Mouse (Mus musculus) midbrain, embryonic 14.5 days (tissue): ENCODE data around the gene Max. TPM values are rescaled to one million over a fixed set of nuclear protein-coding genes. Genes with fewer than 3 reads are reported as not detected.

ENCODE experiments used
- ATAC-seq: fragments of 200-750 bp; cut with Nextera tagmentation; 2 replicates; pipeline ENCODE4 v1.8.0; 2017; ENCODE audit warnings: moderate number of reproducible peaks, moderate library complexity; ENCODE audit not compliant: low FRiP score, low TSS enrichment
- DNase-seq: peaks from one replicate; pipeline ENCODE4 v3.0.0-alpha.2; 2015
- H3K27ac ChIP-seq: fragments of 300-500 bp; sonication (generic); replicated peaks from 2 replicates; pipeline ENCODE4 v1.5.1; 2014; ENCODE audit warnings: mild to moderate bottlenecking, low read depth, low read length, moderate library complexity
- H3K27me3 ChIP-seq: fragments of 300-500 bp; sonication (generic); 2 replicates; pipeline ENCODE4 v1.6.1; 2014; ENCODE audit warnings: low read length, control low read depth, mixed read lengths; ENCODE audit not compliant: control insufficient read depth, insufficient read depth
- H3K36me3 ChIP-seq: fragments of 300-500 bp; sonication (generic); 2 replicates; pipeline ENCODE4 v1.6.1; 2014; ENCODE audit warnings: low read length, control low read depth; ENCODE audit not compliant: control insufficient read depth, insufficient read depth
- H3K4me1 ChIP-seq: fragments of 300-500 bp; sonication (generic); 2 replicates; pipeline ENCODE4 v1.6.1; 2014; ENCODE audit warnings: mild to moderate bottlenecking, antibody characterized with exemption, low read length, control low read depth; ENCODE audit not compliant: control insufficient read depth, insufficient read depth
- H3K4me2 ChIP-seq: fragments of 300-500 bp; sonication (generic); 2 replicates; pipeline ENCODE4 v1.6.1; 2014; ENCODE audit warnings: mild to moderate bottlenecking, low read length, moderate library complexity
- H3K4me3 ChIP-seq: fragments of 300-500 bp; sonication (generic); replicated peaks from 2 replicates; pipeline ENCODE4 v1.5.1; 2014; ENCODE audit warnings: low read depth, low read length
- H3K9ac ChIP-seq: fragments of 300-500 bp; sonication (generic); replicated peaks from 2 replicates; pipeline ENCODE4 v1.6.1; 2014; ENCODE audit warnings: mild to moderate bottlenecking, low read length, moderate library complexity
- H3K9me3 ChIP-seq: fragments of 300-500 bp; sonication (generic); 2 replicates; pipeline ENCODE4 v1.6.1; 2016; ENCODE audit warnings: low read length, control low read depth, mixed read lengths; ENCODE audit not compliant: control insufficient read depth
- WGBS: fragments of 180-500 bp; shearing (Covaris S2); extraction: QIAGEN DNeasy Blood & Tissue Kit; methylation state at CpG from one replicate; pipeline ENCODE4 v1.1.7; 2014; 5-methylcytosine and 5-hydroxymethylcytosine counted together
- polyA plus RNA-seq: library from polyadenylated mRNA; unstranded; fragments of >200 nt; fragmentation: Nextera tagmentation; extraction: Ambion mirVana; gene quantifications from 2 replicates; pipeline ENCODE4 v1.2.1, GENCODE M21; 2014

The Max gene
- polyA plus RNA-seq, 1 experiment from 2014 or later, result 52.5 TPM

GRCm38 (mm10) chr12:76920990-76921389, 41.0 kb downstream of the Max start:
- H3K27ac ChIP-seq, result no peak overlapping the region

DNA sequence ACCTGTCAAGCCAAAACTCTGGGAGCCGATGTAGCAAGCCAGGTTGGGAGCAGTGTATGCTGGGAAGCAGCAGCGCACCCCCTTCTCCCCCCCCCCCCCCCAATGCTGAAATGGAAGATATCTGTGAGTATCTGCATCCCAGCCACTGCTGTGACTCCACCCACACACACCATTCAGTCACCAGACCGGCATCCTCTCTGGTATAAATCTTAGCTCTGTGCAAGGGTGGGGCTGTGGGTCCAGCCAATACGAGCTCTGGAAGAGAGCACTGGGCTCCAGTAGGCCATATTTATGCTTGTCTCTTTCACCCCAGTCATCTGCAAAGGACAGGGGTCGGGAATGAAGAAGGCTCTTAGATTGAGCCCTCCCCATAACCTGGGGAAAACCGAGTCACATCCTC, 41.6 kb downstream of the Max start:
- H3K9me3 ChIP-seq, result no peaks in the 10 kb centered on the region
- no peak for ATAC-seq
- WGBS, result 82% methylated on average over 6 of the region's 6 CpGs

More at GRCm38 (mm10) chr12:76920990-76921389, 41.0 kb downstream of the Max start:
- no peaks in the 10 kb centered on the region for H3K4me1 ChIP-seq
- no peak overlapping the region for H3K4me3 ChIP-seq
- H3K9me3 ChIP-seq, result no peaks in the 10 kb centered on the region
- peaks cover 28% of the 10 kb centered on the region for H3K36me3 ChIP-seq
- H3K27me3 ChIP-seq, result no peaks in the 10 kb centered on the region
- 89% methylated on average over 8 of the region's 8 CpGs for WGBS
- no peak overlapping the region for H3K9ac ChIP-seq
- DNase-seq (no peak), ATAC-seq (no peak)
- no peak overlapping the region for H3K4me2 ChIP-seq

GRCm38 (mm10) chr12:76918855-76919254, 43.1 kb downstream of the Max start:
- H3K4me2 ChIP-seq, result no peak overlapping the region
- 66% methylated on average over 3 of the region's 3 CpGs for WGBS

More for the DNA sequence above, 41.6 kb downstream of the Max start:
- Histone ChIP-seq H3K4me2 (no peak overlapping the region), H3K4me3 (no peak overlapping the region), H3K9ac (no peak overlapping the region), H3K4me1 (no peaks in the 10 kb centered on the region), H3K27ac (no peak overlapping the region), H3K27me3 (no peaks in the 10 kb centered on the region), H3K36me3 (peaks cover 28% of the 10 kb centered on the region)
- no peak for DNase-seq

DNA sequence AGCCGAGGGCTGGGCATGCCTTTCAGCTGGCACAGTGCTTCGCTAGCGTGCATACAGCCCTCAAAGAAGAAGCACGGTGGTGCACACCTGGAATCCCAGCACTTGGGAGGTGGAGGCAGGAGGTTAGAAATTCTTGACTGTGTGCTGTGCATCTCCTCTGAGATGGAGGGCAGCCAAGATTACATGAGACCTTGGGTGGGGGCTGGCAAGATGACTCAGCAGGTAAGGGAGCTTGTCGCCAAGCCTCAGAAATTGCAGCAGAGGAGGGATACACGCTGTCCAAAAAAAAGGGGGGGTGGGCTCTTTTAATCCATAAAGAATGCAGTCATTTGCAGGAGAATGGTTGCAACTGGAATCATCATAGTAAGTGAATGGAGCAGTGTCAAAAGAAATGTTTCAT, 43.9 kb downstream of the Max start:
- Histone ChIP-seq H3K27ac (no peak overlapping the region), H3K9ac (no peak overlapping the region), H3K36me3 (peaks cover 28% of the 10 kb centered on the region), H3K4me1 (no peaks in the 10 kb centered on the region), H3K4me2 (no peak overlapping the region), H3K4me3 (no peak overlapping the region), H3K27me3 (no peaks in the 10 kb centered on the region), H3K9me3 (no peaks in the 10 kb centered on the region)
- 78% methylated on average over 6 of the region's 6 CpGs for WGBS
- DNase-seq, result no peak
- ATAC-seq, result no peak

More at GRCm38 (mm10) chr12:76918855-76919254, 43.1 kb downstream of the Max start:
- H3K4me1 ChIP-seq, result no peaks in the 10 kb centered on the region
- no peak overlapping the region for H3K9ac ChIP-seq
- no peaks in the 10 kb centered on the region for H3K9me3 ChIP-seq
- H3K4me3 ChIP-seq, result no peak overlapping the region
- no peak overlapping the region for H3K27ac ChIP-seq
- H3K27me3 ChIP-seq, result no peaks in the 10 kb centered on the region
- H3K36me3 ChIP-seq, result peaks cover 28% of the 10 kb centered on the region
- ATAC-seq, result no peak
- no peak for DNase-seq

DNA sequence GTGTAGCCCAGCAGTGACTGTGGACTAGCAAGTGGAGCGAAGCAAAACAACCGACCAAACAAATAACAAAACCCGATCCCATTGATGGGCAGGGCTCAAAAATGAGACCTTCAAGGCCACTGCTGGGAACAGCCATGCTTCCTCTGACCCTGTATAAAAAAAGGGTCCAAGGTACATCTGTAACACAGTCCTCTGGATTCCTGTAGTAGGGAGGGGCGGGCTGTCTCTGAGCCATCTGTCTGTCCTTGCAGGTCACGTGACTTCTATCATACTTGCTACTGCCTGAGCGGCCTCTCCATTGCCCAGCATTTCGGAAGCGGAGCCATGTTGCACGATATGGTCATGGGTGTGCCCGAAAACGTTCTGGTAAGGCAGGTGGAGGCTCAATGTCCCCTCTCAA, 45.8 kb downstream of the Max start:
- WGBS, result 95% methylated on average over 11 of the region's 11 CpGs
- Histone ChIP-seq H3K4me2 (no peak overlapping the region), H3K36me3 (peaks cover 37% of the 10 kb centered on the region), H3K27me3 (no peaks in the 10 kb centered on the region), H3K4me3 (no peak overlapping the region), H3K9me3 (no peaks in the 10 kb centered on the region), H3K27ac (no peak overlapping the region), H3K4me1 (no peaks in the 10 kb centered on the region; the same call in 1 of the 2 replicates), H3K9ac (no peak overlapping the region)
- ATAC-seq, result no peak
- DNase-seq, result no peak

- WGBS, result 81% methylated on average over 9 of the region's 9 CpGs
- Histone ChIP-seq H3K4me1 (no peaks in the 10 kb centered on the region; the same call in 1 of the 2 replicates), H3K9me3 (no peaks in the 10 kb centered on the region), H3K27ac (no peak overlapping the region), H3K4me2 (no peak overlapping the region), H3K27me3 (no peaks in the 10 kb centered on the region), H3K4me3 (no peak overlapping the region), H3K9ac (no peak overlapping the region), H3K36me3 (peaks cover 24% of the 10 kb centered on the region)
- DNase-seq (no peak), ATAC-seq (no peak)
These were observed 49.8 kb downstream of the Max start for GRCm38 (mm10) chr12:76912193-76912592.

GRCm38 (mm10) chr12:76911171-76911726, 50.8 kb downstream of the Max start:
- Histone ChIP-seq H3K36me3 (peaks cover 14% of the 10 kb centered on the region; the same call in 1 of the 2 replicates), H3K4me2 (no peak overlapping the region), H3K4me3 (no peak overlapping the region), H3K4me1 (no peaks in the 10 kb centered on the region; the same call in 1 of the 2 replicates), H3K27ac (no peak overlapping the region), H3K9me3 (no peaks in the 10 kb centered on the region), H3K27me3 (no peaks in the 10 kb centered on the region), H3K9ac (no peak overlapping the region)
- ATAC-seq (no peak), DNase-seq (peak; percentile 27)
- WGBS, result 41% methylated on average over 16 of the region's 16 CpGs

GRCm38 (mm10) chr12:76910258-76910940, 51.6 kb downstream of the Max start:
- no peak overlapping the region for H3K27ac ChIP-seq
- DNase-seq (no peak), ATAC-seq (no peak)
- 58% methylated on average over 11 of the region's 11 CpGs for WGBS
- H3K4me2 ChIP-seq, result no peak overlapping the region
- no peak overlapping the region for H3K9ac ChIP-seq
- H3K27me3 ChIP-seq, result no peaks in the 10 kb centered on the region
- H3K4me1 ChIP-seq, result no peaks in the 10 kb centered on the region; the same call in 1 of the 2 replicates
- no peak overlapping the region for H3K4me3 ChIP-seq
- no peaks in the 10 kb centered on the region for H3K9me3 ChIP-seq
- peaks cover 14% of the 10 kb centered on the region; the same call in 1 of the 2 replicates for H3K36me3 ChIP-seq

DNA sequence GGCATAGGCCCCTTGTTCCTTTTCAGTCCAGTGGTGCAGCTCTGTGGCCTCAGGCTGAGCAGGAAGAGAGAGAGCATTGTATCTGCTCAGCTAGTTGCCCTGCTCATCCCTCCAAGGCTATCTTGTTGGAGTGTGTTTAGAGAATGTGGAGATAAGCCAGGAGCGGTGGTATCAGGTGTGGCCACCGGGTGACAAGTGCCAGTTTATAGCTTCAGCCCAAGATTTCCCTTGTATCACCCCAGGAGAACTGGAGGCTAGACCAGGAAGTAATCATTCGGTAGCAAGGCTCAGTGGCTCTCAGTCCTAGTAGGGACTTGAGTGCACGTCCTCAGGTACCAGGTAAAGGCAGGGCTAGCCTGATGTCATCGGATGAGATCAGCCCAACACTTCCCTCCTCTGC, 52.8 kb downstream of the Max start:
- no peaks in the 10 kb centered on the region; the same call in 1 of the 2 replicates for H3K4me1 ChIP-seq
- H3K27me3 ChIP-seq, result no peaks in the 10 kb centered on the region
- ATAC-seq (no peak), DNase-seq (no peak)
- peaks cover 14% of the 10 kb centered on the region; the same call in 1 of the 2 replicates for H3K36me3 ChIP-seq
- no peak overlapping the region for H3K27ac ChIP-seq
- WGBS, result 85% methylated on average over 5 of the region's 5 CpGs
- H3K4me2 ChIP-seq, result no peak overlapping the region
- no peaks in the 10 kb centered on the region for H3K9me3 ChIP-seq
- no peak overlapping the region for H3K9ac ChIP-seq
- H3K4me3 ChIP-seq, result no peak overlapping the region
